Mouse (Mus musculus) retina, adult 2 months (tissue): Measurements from ENCODE around the gene Abtb1.

ENCODE experiments used
- DNase-seq: peaks from one replicate; pipeline ENCODE4 v3.0.0-alpha.2; 2012; ENCODE audit warnings: low read depth, low spot score

Gene Abtb1

DNA sequence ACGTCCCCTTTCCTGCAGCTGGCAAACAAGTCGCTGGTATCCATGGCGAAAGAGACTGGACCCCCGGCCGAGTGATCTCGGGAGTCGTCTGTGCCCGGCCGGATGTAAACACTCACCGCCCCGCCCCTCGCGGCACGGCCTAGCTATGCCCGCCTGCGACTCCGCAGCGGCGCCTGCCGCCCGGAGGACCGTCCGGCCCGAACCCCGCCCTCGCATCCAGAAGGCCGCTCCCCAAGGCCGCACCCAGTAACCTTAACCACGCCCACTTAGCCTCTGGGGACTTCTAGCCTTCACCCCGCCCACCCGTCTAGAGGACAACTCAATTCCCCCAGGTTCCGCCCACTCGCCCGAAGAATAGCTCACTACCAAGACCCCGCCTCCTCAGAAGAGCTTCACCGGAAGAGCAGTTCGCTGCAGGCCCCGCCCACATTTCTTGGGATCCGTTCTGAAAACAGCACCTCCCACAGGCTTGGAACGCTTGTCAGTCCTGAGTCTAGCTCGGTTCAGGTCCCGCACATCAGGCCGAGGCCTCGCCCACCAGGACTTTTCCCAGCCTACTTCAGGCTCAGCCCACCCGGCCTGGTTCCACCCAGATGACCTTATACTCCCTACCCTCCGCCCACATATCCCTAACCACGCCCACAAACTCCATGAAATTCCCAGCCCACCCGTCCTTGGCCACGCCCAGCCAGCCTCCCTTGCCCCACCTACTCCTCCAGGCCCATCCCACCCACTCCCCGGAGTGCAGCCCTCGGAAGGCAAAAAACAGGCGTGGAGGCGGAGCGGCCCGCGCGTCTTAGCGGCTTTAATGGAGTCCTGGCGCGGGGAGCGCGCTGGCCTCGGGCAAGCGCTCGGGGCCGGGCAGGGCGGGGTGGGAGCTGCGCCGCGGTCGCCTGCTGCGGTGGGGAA is at the start of gene Abtb1:
Gene Abtb1 (minus strand): TSS at position 204 of the 909 bp plus-strand sequence.
- peak; percentile 99 for DNase-seq

DNA sequence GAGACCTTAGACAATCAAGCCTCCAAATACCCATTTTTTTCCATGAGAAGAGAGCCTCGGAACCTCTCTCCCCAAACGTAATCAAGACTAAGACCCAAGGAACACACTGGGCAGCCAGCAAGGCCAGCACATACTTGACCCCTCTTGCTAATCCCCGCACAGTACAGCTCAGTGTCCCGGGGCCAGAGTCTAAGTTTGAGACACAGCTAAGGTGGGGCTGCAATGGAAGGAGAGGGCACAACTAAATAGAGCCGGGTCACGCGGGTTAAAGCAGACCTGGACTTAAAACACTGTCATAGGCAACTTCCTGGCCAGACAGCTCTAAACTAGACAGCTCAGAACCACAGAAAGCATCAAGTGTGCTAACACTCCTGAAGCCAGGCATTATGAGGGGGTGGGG is 49.0 kb upstream of the Abtb1 start:
- no peak for DNase-seq

DNA sequence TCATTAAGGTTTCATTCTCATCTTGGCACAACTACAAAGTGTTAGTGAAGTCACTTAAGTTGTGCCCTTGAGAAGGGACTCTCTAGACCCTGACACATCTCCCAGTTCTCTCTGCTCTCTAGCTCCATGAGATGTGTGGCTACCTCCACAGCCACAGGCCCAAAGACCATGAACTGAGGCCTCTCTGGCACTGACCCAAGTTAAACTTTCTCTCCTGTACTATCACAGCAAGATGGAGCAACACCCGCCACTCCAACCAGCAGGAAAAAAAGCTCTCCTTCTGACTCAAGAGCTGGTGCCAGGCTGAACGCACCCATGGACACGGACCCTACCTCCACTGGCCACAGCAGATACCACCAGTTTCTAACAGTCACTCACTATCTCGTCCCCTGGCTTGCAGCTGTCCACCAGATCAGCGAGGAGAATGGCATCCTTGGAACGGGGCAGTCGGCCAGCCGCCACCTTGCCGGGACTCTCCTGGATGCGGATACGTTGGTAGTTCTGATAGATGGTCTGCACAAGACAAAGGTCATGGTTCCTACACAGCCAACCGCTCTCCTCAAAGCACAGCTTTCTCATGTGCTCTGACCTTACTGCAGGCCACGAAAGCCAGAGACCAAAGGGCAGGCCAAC is 47.7 kb upstream of the Abtb1 start:
- no peak for DNase-seq

DNA sequence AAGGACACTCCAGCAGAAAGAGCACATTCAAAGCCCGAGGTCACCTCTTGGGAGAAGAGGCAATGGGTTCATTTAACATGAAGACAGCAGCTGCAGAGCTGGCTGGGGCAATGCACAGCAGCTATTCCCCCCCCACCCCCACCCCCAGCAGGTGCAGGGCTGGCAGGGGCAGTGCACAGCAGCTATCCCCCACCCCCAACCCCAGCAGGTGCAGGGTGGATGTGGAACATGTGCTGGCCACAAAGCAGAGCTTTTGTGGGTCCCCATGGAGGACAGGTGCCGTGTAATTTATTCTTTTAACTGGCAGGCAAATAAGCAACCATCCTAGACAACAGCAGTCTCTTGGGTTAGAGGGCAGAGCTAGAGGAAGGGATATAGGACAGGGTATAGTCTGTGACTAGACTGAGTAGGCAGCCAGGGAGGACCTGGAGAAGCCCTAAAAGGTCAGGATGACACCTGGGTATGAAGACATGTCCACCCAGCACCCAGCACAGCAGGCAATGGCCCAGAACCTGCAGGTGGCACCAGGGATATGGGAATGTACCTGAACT is 44.7 kb upstream of the Abtb1 start:
- DNase-seq, result no peak

DNA sequence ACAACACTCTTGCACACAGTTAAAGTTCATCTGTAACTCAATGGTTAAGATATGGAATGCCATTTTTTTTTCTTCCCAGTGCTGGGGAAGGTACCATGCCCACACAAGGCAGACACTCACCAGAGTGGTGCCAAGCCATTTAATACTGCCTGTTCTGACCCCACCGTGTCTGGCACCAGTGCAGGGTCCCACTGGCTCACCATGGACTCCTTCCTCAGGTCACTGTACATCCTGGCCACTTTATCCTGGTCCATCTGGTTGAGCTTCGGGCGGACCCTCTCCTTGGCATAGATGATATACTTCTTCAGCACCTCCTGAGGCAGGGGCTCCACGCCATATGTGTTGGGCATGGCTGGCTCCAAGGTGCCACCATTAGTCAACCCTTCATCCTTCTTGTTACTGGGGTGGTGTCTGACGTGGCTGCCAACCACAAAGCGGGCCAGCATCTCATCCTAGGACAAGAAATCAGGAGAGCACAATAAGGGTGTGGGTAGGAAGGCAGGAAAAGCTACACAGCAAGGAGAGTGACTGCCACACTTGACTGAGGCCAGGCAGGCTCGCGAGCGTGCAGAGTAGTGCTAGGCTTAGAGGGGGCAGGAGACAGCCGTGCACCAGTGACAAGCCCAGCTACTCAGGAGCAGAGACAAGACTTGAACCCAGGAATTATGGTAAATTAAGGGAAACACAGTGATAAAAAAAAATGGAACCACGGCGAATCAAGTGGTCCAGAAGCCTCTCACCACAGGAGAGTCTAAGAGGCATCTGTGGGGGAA is 44.0 kb upstream of the Abtb1 start:
- no peak for DNase-seq

DNA sequence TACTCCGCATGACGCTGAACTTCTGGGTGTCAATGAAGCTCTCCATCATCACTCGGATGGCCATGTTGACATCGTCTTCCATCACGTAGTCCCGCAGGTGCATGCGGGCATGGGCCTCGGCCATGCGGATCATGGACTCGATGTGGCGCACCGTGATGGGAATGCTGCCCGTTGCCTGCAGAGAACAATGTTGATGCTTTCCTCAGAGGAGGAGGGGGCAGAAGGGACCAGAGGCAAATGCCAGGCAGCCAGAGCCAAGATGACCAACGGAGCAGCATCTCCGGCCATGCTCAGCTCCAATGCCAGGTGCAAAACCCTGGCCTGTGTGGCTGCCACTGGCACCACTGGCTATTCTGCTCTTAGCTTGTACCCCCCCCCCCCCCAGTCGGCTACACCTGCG is 42.9 kb upstream of the Abtb1 start:
- no peak for DNase-seq

DNA sequence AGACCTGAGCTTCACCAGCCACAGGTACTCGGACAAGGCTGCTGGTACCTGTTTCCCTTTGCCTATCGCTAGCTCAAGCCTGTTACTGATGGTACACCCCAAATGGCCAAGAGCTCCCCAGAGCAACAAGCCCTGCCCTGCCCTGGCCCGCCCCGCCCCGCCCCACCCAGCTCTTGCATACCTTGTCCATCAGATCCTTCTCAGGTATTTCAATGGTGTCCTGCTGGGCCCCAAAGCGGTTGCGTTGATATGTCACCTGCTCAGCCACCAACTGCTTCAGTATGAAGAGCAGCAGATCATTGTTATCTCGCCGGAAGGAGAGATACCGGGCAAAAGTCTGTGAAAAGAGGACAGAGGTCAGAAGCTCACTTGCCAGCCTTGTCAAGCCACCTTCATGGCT is 42.4 kb upstream of the Abtb1 start:
- DNase-seq, result no peak

DNA sequence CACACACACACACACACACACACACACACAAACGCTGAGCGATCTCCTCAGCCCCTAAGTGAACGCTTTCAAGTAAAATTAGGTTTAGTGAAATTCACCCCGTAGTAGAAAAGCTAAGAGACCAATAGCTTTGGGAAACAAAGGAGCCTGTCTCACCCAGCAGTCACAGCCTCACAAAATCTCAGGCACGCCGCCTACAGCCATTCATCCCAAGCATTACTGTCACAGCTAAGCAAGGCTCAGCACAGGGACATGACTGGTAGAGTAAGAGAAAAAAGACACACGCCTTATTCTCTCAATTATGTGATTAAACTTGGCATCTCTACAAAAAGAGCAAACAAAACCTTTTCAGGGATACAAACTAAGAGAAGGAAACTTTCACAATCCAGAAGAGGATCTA is 39.5 kb upstream of the Abtb1 start:
- no peak for DNase-seq

DNA sequence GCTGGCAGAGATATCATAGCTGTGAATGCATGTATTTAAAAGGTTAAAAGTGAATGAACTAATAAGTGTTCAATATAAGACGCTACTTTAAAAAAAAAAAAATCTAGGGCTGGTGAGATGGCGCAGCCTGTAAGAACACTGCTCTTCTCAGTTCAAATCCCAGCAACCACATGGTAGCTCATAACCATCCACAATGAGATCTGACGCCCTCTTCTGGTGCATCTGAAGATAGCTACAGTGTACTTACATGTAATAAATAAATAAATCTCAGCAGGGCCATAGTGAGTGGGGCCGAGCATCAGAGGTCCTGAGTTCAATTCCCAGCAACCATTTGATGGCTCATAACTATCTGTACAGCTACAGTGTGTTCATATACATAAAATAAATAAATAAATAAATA is 37.7 kb upstream of the Abtb1 start:
- no peak for DNase-seq

DNA sequence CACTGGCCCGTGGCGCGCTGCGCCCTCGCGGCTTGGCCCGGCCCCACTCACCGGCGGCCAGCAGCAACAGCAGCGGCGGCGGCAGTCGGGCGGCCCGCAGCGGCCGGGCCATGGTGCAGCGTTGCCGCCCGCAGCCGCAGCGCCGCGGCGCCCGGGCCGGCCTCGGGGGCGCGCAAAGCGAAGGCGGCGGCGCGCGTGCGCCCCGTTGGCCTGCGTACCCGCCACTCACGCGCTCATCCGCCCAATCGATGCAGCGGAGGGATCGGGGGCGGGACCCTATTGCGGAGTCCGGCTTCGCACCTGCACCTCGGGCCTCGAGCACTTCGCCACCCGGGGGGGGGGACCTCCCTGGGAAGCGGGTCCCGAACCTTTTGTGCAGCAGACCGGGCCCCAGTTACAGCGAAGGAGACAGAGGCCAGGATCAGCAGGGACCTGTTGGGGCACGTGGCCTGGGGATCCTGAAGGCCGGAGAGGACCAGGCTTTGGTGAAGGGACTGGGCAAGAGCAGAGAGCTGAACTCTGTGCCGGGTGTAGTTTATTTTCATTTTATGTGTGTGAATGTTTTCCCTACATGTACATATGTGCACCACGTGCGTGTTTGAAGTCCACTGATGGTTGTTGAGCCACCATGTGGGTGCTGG is 33.2 kb upstream of the Abtb1 start, which contains the start of gene Podxl2:
Gene Podxl2 (minus strand): TSS at position 177 of the 641 bp plus-strand sequence.
- DNase-seq, result no peak

DNA sequence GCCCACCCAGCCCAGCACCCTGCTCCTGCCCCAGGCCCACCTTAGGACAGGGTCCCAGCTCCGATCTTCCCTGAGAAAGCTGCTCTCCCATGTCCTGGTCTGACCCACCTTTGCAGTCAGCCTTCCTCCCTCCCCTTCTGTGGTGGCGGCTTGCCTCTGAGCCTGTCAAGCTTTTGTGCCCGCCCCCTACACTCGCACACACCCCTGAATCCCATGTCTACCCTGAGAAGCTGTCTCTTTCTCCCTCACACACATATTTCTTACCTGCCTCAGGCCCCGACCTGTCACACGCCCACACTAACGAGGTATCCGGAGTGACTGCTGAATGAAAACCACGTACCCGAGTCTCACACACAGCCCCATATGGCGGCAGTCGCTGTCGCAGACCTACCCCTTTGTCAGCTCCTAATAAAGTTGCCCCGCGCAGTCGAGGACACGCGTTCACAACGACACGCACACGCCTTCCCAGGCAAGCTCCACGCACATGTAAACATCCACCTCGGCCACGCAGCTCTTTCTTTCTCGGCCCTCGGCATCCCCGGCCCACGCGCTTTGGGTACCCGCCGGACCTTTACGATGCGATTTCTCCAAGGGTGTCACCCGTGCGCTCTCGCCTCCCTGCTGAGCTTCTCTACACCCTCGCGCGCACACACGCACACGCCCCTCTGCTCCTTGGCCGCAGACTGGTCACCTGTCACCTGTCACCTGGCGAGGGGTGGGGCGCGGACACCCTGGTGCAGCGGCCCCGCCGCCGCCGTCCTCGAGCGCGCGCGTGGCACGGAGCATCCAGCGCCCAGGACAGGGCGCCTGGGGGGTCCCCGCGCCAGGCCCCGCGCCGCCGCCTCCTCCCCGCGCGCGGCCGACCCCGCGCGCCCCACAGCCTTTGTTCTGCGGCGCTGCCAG is 32.4 kb upstream of the Abtb1 start:
- no peak for DNase-seq

DNA sequence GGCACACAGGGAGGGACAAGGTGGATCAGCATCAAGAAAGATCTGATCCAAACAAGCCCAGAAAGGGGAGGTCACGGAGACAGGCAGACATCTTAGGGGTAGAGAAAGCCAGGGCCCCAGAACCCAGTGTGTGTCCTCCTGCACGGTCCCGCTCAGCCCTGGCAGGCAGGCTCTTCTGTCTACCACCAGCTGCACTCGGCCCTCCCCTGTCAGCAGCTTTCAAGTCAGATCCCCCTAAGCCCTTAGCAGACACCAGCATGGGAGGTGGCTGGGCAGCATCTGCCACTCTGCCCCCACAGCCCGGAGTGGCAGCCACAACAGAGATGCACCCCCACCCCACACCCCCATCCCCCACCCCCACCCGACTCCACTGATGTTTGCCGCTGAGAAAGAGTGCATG is 31.0 kb upstream of the Abtb1 start:
- no peak for DNase-seq

DNA sequence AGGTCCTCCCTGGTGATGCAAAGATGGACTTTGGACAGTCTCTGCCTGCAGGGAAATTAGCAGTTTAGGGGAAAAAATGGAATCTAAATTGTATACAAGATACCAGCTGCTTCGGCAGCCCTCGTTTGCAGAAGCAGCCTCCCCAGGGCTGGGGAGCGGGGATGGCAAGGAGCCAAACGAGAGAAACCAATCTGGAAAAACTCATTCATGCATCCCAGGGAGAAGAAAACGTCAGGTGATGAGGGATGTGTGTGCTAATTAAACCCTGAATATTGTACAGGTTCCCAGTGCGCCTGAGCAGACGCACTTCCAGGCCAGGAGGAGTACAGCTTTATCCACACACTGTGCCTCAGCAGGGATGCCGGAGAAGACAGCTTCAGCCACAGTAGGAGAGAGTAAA is 29.8 kb upstream of the Abtb1 start:
- no peak for DNase-seq

DNA sequence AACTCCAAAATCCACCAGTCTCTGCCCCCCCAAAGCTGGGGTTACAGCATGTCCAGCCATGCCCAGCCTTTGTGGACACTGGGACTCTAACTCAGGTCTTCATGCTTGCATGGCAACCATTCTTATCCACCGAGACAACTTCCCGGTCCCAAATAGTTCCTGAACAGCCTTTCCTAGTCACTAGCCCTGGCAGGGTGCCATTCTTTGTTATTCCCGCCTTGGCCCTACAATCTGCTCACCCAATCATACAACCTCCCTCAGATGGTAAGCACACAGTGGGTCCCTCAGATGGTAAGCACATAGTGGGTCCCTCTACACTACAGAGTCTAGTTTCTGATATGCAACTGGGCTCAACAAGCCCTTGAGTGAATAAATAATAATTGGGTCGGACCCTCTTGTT is 28.8 kb upstream of the Abtb1 start:
- DNase-seq, result no peak

DNA sequence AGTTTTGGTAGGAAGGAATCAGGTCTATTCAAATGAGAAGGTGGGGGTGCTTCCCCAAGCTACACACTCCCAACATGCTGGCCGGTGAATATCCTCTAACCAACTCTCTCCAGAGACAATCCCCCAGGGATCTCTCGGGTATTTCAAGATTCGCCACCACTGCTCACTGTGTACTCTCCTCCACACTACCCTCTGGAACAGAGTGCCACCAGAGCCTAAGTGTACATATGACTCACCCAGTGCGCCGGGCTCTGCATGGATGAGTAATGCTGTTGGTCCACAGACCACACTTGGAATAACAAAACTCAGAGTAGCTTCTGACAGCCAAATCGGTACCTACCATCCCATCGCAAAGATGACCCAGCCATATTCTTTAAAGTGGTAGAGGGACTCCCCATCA is 27.7 kb upstream of the Abtb1 start:
- DNase-seq, result no peak

DNA sequence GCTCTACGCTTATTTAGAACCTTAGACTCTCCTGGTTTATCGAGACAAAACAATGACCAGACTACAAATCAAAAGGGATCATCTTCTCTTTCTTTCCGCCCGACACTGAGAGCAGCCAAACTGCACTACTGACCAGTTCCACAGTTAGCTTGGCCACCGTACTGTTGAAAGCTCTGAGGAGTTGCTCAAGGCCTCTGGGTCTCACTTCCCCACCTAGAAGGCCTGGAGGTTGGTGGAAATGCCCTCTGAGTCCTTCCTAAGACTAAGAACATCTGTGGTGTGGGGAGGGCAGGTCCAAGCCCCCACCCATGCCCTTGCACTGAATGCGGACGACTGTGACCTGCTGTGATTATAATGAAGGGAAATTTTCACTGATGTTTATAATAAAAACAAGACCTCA is 23.9 kb upstream of the Abtb1 start:
- no peak for DNase-seq

DNA sequence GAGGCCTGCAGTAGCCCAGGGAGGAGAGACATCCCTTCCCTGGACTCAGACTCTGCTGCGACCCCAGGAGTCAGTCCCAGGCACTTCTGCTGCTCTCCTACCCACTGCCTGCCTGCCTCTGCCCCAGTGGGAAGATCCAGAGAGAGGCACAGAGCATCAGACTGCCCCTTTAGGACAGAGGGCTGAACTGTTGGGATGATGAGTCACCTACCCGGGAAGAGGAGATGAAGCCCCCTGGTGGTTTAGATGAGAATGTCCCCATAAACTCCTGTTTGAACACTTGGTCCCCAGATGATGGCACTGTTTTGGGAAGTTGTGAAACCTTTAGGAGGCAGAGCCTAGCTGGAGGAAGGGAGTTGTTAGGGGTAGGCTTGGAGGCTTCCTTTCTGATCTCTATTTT is 19.1 kb upstream of the Abtb1 start:
- no peak for DNase-seq

DNA sequence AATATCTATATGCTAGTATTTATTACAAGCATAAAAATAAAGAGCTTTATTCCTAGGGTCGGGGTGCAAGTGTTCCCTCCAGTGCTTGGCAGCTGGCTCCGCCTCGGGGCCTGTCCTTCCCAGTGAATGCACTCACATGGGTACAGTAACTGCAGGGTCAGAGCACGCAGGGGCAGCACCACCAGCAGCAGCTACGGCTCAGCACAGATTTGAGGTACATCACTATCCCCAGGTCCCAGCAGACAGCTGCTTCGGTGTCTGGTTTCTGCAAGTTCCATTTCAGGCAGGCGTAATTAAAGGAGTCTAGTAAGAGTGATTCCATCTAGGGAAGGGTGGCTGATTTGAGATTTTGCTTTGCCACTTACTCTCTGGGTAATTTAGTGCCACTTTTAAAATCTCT is 16.6 kb upstream of the Abtb1 start:
- no peak for DNase-seq

DNA sequence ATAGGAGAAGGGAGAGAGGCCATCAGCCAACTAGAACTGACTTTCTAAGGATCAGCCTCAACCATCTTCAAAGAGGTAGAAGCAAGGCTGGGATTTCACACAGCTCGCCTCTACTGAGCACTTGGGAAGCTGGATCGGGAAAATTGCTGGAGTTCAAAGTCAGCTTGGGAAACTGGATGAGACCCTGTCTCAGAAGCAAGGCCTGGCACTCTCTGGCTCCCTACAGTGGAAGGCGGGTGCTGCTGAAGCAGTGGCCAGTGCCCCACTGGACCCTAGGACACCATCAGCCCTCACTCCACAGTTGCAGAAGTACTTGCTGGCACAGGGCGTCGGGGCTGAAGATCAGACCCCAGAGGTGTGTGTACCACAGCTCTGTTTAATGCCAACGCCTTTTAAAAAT is 16.0 kb upstream of the Abtb1 start:
- no peak for DNase-seq

DNA sequence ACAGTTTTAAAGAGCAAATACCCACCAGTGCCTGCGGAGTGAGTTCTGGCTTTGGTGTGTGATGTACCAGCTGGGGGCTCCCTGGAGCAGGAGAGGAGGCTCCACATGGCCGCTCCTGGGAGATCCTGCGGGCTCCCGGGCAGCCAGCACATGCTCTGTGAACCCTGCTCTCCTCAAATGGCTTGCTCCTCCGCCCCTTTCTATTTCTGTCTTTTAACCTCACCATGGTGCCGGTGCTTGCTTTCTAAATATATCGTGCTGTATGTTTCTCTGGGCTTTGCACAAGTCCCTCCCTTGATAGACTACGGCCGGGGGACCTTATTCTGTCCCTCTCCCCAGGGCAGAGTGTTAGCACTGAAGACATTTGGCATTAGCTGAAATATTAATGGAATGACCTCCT is 15.5 kb upstream of the Abtb1 start:
- DNase-seq, result no peak

DNA sequence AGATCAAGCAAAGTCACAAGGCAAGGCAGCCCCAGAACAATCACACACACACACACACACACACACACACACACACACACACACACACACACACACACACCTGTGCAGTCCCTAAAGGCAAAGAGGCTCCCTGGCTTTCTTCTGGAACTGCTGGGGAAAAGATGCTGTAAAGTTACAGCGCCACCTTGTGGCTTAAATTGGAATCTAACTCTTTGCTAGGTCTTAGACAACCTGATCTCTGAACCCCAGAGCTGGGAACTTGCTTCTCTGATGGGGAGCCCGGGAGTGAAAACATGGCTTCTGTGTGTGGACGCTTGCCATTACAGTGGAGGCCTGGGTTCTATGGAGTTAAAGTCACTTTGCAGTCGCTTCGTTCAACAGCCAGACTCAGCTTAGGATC is 13.9 kb upstream of the Abtb1 start:
- DNase-seq, result no peak
